Mouse (Mus musculus) CD8-positive naive resting alpha-beta T cell, adult 57 days (primary cell): Measurements from ENCODE around the gene Pds5a. TPM values are rescaled to one million over a fixed set of nuclear protein-coding genes. Genes with fewer than 3 reads are reported as not detected.

Experiments
- total RNA-seq: library from RNA; stranded (reverse); gene quantifications from one replicate; pipeline ENCODE4 v1.2.4, GENCODE M21; 2023

Gene Pds5a
- total RNA-seq: 243 TPM

GRCm38 (mm10) chr5:65697836-65698758 lies at the start of gene Pds5a:
Pds5a (minus strand) TSS chr5:65698273.

Other genes starting within 250 kb of the Pds5a start
- not detected for gene Gm43552, start 205.4 kb downstream of the Pds5a start, total RNA-seq
- 112 TPM for gene Smim14, start 161.1 kb downstream of the Pds5a start, total RNA-seq
- gene Ube2k, start 161.0 kb downstream of the Pds5a start, total RNA-seq: 71.2 TPM
- 73.7 TPM for gene N4bp2, start 65.2 kb upstream of the Pds5a start, total RNA-seq
- 235 TPM for gene Rhoh, start 162.9 kb upstream of the Pds5a start, total RNA-seq
- 3.6 TPM for gene Chrna9, start 236.6 kb upstream of the Pds5a start, total RNA-seq